Mouse (Mus musculus) CH12.LX (cell line): ENCODE results near the gene Ilf3. TPM values are rescaled to one million over a fixed set of nuclear protein-coding genes. Genes with fewer than 3 reads are reported as not detected.

Source experiments
- DNase-seq: peaks from one replicate; pipeline ENCODE4 v3.0.0-alpha.2; 2013; ENCODE audit errors: extremely low read depth
- H3K27ac ChIP-seq: 2 replicates; pipeline ENCODE4 v1.5.1; 2012; ENCODE audit warnings: low read depth, mild to moderate bottlenecking, control low read depth, moderate library complexity; ENCODE audit not compliant: insufficient read depth
- H3K27me3 ChIP-seq: replicated peaks from 2 replicates; pipeline ENCODE3; 2012; ENCODE audit warnings: inconsistent platforms
- H3K36me3 ChIP-seq, 2 experiments: replicated peaks in 1 of 2; 2 replicates each; pipeline versions ENCODE3 to v1.6.1; 2012; ENCODE audit warnings: inconsistent platforms in 1 of 2, low read length in 1 of 2, mild to moderate bottlenecking in 1 of 2, mixed read lengths in 1 of 2, moderate library complexity in 1 of 2; ENCODE audit not compliant: control insufficient read depth in 1 of 2, insufficient read depth in 1 of 2
- H3K4me1 ChIP-seq, 2 experiments: 2 replicates each; pipeline ENCODE4 v1.6.1; 2012; ENCODE audit warnings: inconsistent platforms in 1 of 2, moderate library complexity in 1 of 2; ENCODE audit not compliant: insufficient read depth in 2 of 2, control insufficient read depth in 1 of 2
- H3K4me2 ChIP-seq: 2 replicates; pipeline ENCODE4 v1.6.1; 2012; ENCODE audit warnings: low read depth, mild to moderate bottlenecking, control low read depth; ENCODE audit not compliant: poor library complexity, insufficient read depth, severe bottlenecking
- H3K4me3 ChIP-seq, 3 experiments: fragments of 150-350 bp in 1 of 3; sonication (generic) in 1 of 3; replicated peaks in 1 of 3; 2 replicates each; pipeline versions ENCODE3 to v1.5.1; 2011 to 2012; ENCODE audit warnings: low read depth in 2 of 3, low read length in 2 of 3, mild to moderate bottlenecking in 2 of 3, moderate library complexity in 2 of 3, control low read depth in 1 of 3, improper control_type of control experiment in 1 of 3, inconsistent platforms in 1 of 3, mixed read lengths in 1 of 3; ENCODE audit not compliant: poor library complexity in 1 of 3
- H3K79me2 ChIP-seq: replicated peaks from 2 replicates; pipeline ENCODE4 v1.6.1; 2012; ENCODE audit warnings: mild to moderate bottlenecking, moderate library complexity; ENCODE audit not compliant: control insufficient read depth, poor library complexity, insufficient read depth, severe bottlenecking; ENCODE audit errors: extremely low read depth
- H3K9ac ChIP-seq: 2 replicates; pipeline ENCODE4 v1.6.1; 2012; ENCODE audit warnings: low read depth, mild to moderate bottlenecking, control low read depth, moderate library complexity; ENCODE audit not compliant: insufficient read depth
- H3K9me3 ChIP-seq: replicated peaks from 2 replicates; pipeline ENCODE3; 2012; ENCODE audit warnings: low read length, inconsistent platforms, mixed read lengths
- BHLHE40 ChIP-seq: IDR thresholded peaks from 2 replicates; pipeline ENCODE4 v1.6.1; 2011; ENCODE audit warnings: mild to moderate bottlenecking, low read depth, low read length, improper control_type of control experiment
- CHD1 ChIP-seq: IDR thresholded peaks from 2 replicates; pipeline ENCODE4 v1.6.1; 2012; ENCODE audit warnings: low read depth, low read length, improper control_type of control experiment, inconsistent platforms
- CTCF ChIP-seq, 2 experiments: IDR thresholded peaks in 1 of 2; conservative IDR thresholded peaks in 1 of 2; 2 replicates each; pipeline ENCODE4 v1.5.1; 2011 to 2012; ENCODE audit warnings: low read depth in 2 of 2, low read length in 2 of 2, improper control_type of control experiment in 1 of 2, inconsistent platforms in 1 of 2, mild to moderate bottlenecking in 1 of 2, moderate library complexity in 1 of 2
- ETS1 ChIP-seq: conservative IDR thresholded peaks from 2 replicates; pipeline ENCODE4 v1.6.1; 2012; ENCODE audit warnings: low read depth, mild to moderate bottlenecking, inconsistent platforms, low read length, improper control_type of control experiment, moderate library complexity
- GABPA ChIP-seq: IDR thresholded peaks from 2 replicates; pipeline ENCODE4 v1.6.1; 2012; ENCODE audit warnings: low read depth, low read length, improper control_type of control experiment, inconsistent platforms; ENCODE audit not compliant: insufficient replicate concordance
- IRF4 ChIP-seq: IDR thresholded peaks from 2 replicates; pipeline ENCODE4 v1.6.1; 2014; ENCODE audit warnings: low read depth, mild to moderate bottlenecking, inconsistent platforms, low read length, improper control_type of control experiment
- JUN ChIP-seq: IDR thresholded peaks from 2 replicates; pipeline ENCODE4 v1.6.1; 2011; ENCODE audit warnings: low read depth, mild to moderate bottlenecking, low read length, improper control_type of control experiment, moderate library complexity; ENCODE audit not compliant: insufficient read depth
- JUND ChIP-seq: conservative IDR thresholded peaks from 2 replicates; pipeline ENCODE4 v1.6.1; 2011; ENCODE audit warnings: low read depth, low read length, improper control_type of control experiment
- MAFK ChIP-seq: IDR thresholded peaks from 2 replicates; pipeline ENCODE4 v1.6.1; 2011; ENCODE audit warnings: low read length, improper control_type of control experiment; ENCODE audit not compliant: insufficient replicate concordance
- MAX ChIP-seq: IDR thresholded peaks from 2 replicates; pipeline ENCODE4 v1.6.1; 2011; ENCODE audit warnings: low read length, improper control_type of control experiment
- MXI1 ChIP-seq: IDR thresholded peaks from 2 replicates; pipeline ENCODE4 v1.6.1; 2011; ENCODE audit warnings: mild to moderate bottlenecking, low read depth, low read length, improper control_type of control experiment
- NELFE ChIP-seq: IDR thresholded peaks from 2 replicates; pipeline ENCODE4 v1.6.1; 2011; ENCODE audit warnings: low read depth, low read length, improper control_type of control experiment
- POLR2A ChIP-seq: IDR thresholded peaks from 2 replicates; pipeline ENCODE4 v1.6.1; 2011; ENCODE audit warnings: low read depth, mild to moderate bottlenecking, improper control_type of control experiment, low read length
- POLR2AphosphoS2 ChIP-seq: IDR thresholded peaks from 2 replicates; pipeline ENCODE4 v1.6.1; 2011; ENCODE audit warnings: low read depth, low read length, improper control_type of control experiment
- RAD21 ChIP-seq: IDR thresholded peaks from 2 replicates; pipeline ENCODE4 v1.6.1; 2011; ENCODE audit warnings: low read depth, mild to moderate bottlenecking, low read length, improper control_type of control experiment, moderate library complexity
- RCOR1 ChIP-seq: conservative IDR thresholded peaks from 2 replicates; pipeline ENCODE4 v1.6.1; 2012; ENCODE audit warnings: low read depth, mild to moderate bottlenecking, inconsistent platforms, low read length, improper control_type of control experiment
- SMC3 ChIP-seq: IDR thresholded peaks from 2 replicates; pipeline ENCODE4 v1.6.1; 2011; ENCODE audit warnings: low read depth, low read length, improper control_type of control experiment
- TBP ChIP-seq: conservative IDR thresholded peaks from 2 replicates; pipeline ENCODE4 v1.6.1; 2011; ENCODE audit warnings: low read depth, low read length, improper control_type of control experiment
- TCF12 ChIP-seq: IDR thresholded peaks from 2 replicates; pipeline ENCODE4 v1.6.1; 2014; ENCODE audit warnings: low read depth, mild to moderate bottlenecking, inconsistent platforms, low read length, improper control_type of control experiment
- USF1 ChIP-seq: IDR thresholded peaks from 2 replicates; pipeline ENCODE4 v1.6.1; 2014; ENCODE audit warnings: low read depth, mild to moderate bottlenecking, inconsistent platforms, low read length, improper control_type of control experiment
- USF2 ChIP-seq: conservative IDR thresholded peaks from 2 replicates; pipeline ENCODE4 v1.6.1; 2011; ENCODE audit warnings: low read depth, low read length, improper control_type of control experiment
- ZC3H11A ChIP-seq: IDR thresholded peaks from 2 replicates; pipeline ENCODE4 v1.6.1; 2012; ENCODE audit warnings: low read depth, mild to moderate bottlenecking, inconsistent platforms, low read length, improper control_type of control experiment
- ZMIZ1 ChIP-seq: IDR thresholded peaks from 2 replicates; pipeline ENCODE4 v1.6.1; 2012; ENCODE audit warnings: low read depth, mild to moderate bottlenecking, inconsistent platforms, low read length, improper control_type of control experiment
- ZNF384 ChIP-seq: IDR thresholded peaks from 2 replicates; pipeline ENCODE4 v1.6.1; 2012; ENCODE audit warnings: low read depth, low read length, improper control_type of control experiment, inconsistent platforms
- dilution Hi-C: fragments of 300-500 bp; cut with MboI; formaldehyde crosslinking; loops from 2 replicates; pipeline ENCODE4 v1.14.3; 2020; ENCODE audit warnings: low sequenced_read_pairs; ENCODE audit not compliant: extremely low pct_unique_long_range_greater_than_20kb, extremely low pct_ligation_motif_present
- in situ Hi-C: fragments of 300-500 bp; cut with MboI; formaldehyde crosslinking; loops from 3 replicates; pipeline ENCODE4 v1.14.3; 2019; ENCODE audit warnings: low sequenced_read_pairs, low pct_ligation_motif_present, low pct_unique_long_range_greater_than_20kb, mixed read lengths
- polyA plus RNA-seq: library from polyadenylated mRNA; unstranded; fragments of >175 nt; gene quantifications from 2 replicates; pipeline ENCODE4 v1.2.1, GENCODE M21; 2012; ENCODE audit warnings: low read depth; ENCODE audit not compliant: insufficient read length
- total RNA-seq, 2 experiments: library from RNA; depleted of rRNA; stranded (reverse); fragments of 300-350 nt in 1 of 2; fragments of >200 nt in 1 of 2; gene quantifications; 2 replicates each; pipeline ENCODE4 v1.2.3; 2012 to 2014

Ilf3 gene
- total and polyA plus RNA-seq, 3 experiments: 72.8 to 128 (median 77.3) TPM

DNA sequence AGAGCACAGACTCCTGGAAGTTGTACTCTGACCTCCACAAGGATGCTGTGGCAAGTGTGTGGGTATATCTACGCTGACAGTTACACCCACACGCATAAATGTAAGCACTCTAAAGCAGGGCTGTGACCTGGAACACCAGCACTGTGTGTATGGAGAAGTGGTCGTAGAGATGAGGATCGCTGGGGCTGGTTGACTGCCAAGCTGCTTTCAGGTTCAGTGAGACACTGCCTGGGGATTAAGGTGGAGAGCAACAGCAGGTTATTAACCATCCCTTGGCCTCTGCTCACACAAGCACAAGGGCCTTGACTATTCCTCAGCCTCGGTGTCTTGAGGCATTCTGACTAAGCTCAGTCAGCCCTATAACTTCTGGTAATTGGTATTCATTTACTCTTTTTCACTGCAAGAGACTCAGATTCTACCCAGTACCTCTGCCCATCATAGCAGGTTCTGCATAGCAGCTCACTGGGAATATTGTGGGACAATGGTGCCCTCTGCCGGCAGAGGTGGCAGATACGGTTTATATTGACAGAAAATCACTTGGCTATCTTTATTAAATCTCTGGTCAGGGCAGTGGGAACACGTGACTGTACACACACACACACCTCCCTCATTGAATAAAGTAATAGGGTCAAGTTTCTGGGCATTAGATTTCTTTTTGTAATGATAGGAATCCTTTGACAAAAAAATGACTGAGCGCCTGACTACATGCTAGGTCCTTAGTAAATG is 42.1 kb downstream of the Ilf3 start:
- dilution Hi-C loops: no loop called here
- in situ Hi-C loops: loop anchor here (5.0 to 10.0 kb wide), 3 partner anchors 42 to 185 kb away; partner anchors contain the start of gene Ilf3
- H3K9me3 ChIP-seq: no peaks in the 10 kb centered on the region
- DNase-seq: peak; percentile 81
- H3K27ac ChIP-seq: no peak overlapping the region
- H3K27me3 ChIP-seq: no peaks in the 10 kb centered on the region
- peaks cover 23% of the 10 kb centered on the region for H3K79me2 ChIP-seq
- H3K4me3 ChIP-seq: no peak overlapping the region
- TF ChIP-seq BHLHE40 (peak; percentile 76), NELFE (no peak), TCF12 (no peak), MAFK (no peak), ZNF384 (no peak), RAD21 (peak; percentile 89), USF1 (peak; percentile 59), CTCF (conservative IDR thresholded peaks at IDR 0.05 in 1 of 2, IDR thresholded peaks at IDR 0.05 in 1 of 2; ENCODE audit: low read depth in 2 of 2, low read length in 2 of 2) (peak; percentile 52 to 91), TBP (no peak), ZC3H11A (peak; percentile 57), SMC3 (peak; percentile 81), MXI1 (0 out of 2 replicates have a peak, but pooled peaks have one; percentile 53), JUN (no peak), ZMIZ1 (no peak), POLR2A (peak; percentile 34; the same call in 1 of the 2 replicates), POLR2AphosphoS2 (0 out of 2 replicates have a peak, but pooled peaks have one; percentile 34), JUND (no peak), CHD1 (no peak), GABPA (no peak), RCOR1 (no peak), ETS1 (no peak), MAX (peak; percentile 78; the same call in 1 of the 2 replicates), USF2 (peak; percentile 65), IRF4 (peak; percentile 53; the same call in 1 of the 2 replicates)
- peaks cover 29 to 45% of the 10 kb centered on the region in 2 experiments for H3K36me3 ChIP-seq
- H3K4me2 ChIP-seq: no peak overlapping the region
- no peak overlapping the region for H3K9ac ChIP-seq
- peaks cover 0 to 22% of the 10 kb centered on the region in 2 experiments; a peak in 2 of 4 replicates for H3K4me1 ChIP-seq
